Mouse (Mus musculus): Measurements from ENCODE around the gene Gm13290.
"Not testable (repeated sequence)": the region's sequence is repeated elsewhere in the genome, so short reads cannot be mapped to it uniquely, and the experiment has no call there.

Gm13290 gene

DNA sequence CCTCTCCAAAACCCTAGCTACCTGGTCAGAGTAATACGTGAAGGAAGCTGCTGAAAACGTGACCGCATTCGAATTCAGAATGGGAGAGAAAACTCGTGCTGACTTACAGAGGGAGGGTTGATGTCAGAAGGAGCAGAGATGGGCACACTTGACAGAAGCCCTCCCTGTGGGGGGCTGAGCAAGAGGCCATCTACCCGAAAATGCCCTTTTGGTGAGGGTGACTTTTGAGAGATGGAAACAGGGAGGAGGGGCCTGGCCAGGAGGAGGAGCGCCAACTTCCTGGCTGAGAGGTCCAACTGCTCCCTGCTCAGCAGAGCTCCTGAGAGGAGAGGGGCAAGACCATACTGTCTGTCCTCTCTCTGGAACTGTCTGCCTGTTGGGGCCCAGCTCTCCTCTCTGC lies 8.2 kb downstream of the Gm13290 start, which contains the start of gene Ifnz:
TSS of gene Ifnz (plus strand) at position 301 of the 400 bp plus-strand sequence.
- not testable (repeated sequence) for DNase-seq (ENCODE audit: low read depth, low spot score)

DNA sequence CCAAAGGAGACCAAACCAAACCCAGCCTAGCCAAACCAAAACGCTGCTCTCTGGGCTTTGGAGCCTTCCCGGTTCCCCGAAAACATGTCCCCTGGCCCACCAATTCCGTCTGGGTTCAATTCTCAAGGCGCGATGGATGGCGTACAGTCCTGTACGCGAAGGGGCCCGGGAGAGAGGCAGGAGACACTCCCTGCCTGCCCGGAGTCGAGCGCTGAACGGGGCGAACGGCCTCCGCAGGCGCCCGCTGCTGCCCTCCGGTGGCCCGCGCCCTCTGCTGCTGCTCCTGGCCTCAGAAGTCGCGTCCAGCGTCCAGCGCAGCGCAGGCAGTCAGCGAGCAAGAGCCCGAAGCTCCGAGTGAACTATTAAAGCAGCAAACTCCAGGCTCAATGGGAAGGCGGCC lies 8.7 kb downstream of the Gm13290 start:
- not testable (repeated sequence) for DNase-seq (ENCODE audit: low read depth, low spot score)

DNA sequence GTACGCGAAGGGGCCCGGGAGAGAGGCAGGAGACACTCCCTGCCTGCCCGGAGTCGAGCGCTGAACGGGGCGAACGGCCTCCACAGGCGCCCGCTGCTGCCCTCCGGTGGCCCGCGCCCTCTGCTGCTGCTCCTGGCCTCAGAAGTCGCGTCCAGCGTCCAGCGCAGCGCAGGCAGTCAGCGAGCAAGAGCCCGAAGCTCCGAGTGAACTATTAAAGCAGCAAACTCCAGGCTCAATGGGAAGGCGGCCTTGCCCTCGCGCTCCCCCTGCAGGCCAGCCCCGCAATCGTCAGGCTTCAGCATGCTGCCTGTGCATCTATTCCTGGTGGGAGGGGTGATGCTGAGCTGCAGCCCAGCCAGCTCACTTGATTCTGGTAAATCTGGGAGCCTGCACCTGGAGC lies 11.8 kb downstream of the Gm13290 start, which contains the start of gene Gm13276:
TSS of gene Gm13276 (plus strand) at position 301 of the 400 bp plus-strand sequence.
- not testable (repeated sequence) for DNase-seq (ENCODE audit: low read depth, low spot score)

DNA sequence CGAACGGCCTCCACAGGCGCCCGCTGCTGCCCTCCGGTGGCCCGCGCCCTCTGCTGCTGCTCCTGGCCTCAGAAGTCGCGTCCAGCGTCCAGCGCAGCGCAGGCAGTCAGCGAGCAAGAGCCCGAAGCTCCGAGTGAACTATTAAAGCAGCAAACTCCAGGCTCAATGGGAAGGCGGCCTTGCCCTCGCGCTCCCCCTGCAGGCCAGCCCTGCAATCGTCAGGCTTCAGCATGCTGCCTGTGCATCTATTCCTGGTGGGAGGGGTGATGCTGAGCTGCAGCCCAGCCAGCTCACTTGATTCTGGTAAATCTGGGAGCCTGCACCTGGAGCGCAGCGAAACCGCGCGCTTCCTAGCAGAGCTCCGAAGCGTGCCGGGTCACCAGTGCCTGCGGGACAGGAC lies 14.8 kb downstream of the Gm13290 start, which contains the start of gene Gm13277:
TSS of gene Gm13277 (plus strand) at position 231 of the 400 bp plus-strand sequence.
- not testable (repeated sequence) for DNase-seq (ENCODE audit: low read depth, low spot score)

DNA sequence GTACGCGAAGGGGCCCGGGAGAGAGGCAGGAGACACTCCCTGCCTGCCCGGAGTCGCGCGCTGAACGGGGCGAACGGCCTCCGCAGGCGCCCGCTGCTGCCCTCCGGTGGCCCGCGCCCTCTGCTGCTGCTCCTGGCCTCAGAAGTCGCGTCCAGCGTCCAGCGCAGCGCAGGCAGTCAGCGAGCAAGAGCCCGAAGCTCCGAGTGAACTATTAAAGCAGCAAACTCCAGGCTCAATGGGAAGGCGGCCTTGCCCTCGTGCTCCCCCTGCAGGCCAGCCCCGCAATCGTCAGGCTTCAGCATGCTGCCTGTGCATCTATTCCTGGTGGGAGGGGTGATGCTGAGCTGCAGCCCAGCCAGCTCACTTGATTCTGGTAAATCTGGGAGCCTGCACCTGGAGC lies 17.6 kb downstream of the Gm13290 start, which contains the start of gene Gm13278:
TSS of gene Gm13278 (plus strand) at position 301 of the 400 bp plus-strand sequence.
- not testable (repeated sequence) for DNase-seq (ENCODE audit: low read depth, low spot score)

DNA sequence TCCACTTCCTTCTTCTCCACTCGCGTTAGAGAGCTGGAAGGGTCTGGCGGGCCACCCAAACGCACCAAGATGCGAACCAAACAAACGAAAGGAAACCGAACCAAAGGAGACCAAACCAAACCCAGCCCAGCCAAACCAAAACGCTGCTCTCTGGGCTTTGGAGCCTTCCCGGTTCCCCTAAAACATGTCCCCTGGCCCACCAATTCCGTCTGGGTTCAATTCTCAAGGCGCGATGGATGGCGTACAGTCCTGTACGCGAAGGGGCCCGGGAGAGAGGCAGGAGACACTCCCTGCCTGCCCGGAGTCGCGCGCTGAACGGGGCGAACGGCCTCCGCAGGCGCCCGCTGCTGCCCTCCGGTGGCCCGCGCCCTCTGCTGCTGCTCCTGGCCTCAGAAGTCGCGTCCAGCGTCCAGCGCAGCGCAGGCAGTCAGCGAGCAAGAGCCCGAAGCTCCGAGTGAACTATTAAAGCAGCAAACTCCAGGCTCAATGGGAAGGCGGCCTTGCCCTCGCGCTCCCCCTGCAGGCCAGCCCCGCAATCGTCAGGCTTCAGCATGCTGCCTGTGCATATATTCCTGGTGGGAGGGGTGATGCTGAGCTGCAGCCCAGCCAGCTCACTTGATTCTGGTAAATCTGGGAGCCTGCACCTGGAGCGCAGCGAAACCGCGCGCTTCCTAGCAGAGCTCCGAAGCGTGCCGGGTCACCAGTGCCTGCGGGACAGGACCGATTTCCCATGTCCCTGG lies 20.5 kb downstream of the Gm13290 start, which contains the start of gene Gm13275:
TSS of gene Gm13275 (plus strand) at position 552 of the 740 bp plus-strand sequence.
- DNase-seq (ENCODE audit: low read depth, low spot score): not testable (repeated sequence)

DNA sequence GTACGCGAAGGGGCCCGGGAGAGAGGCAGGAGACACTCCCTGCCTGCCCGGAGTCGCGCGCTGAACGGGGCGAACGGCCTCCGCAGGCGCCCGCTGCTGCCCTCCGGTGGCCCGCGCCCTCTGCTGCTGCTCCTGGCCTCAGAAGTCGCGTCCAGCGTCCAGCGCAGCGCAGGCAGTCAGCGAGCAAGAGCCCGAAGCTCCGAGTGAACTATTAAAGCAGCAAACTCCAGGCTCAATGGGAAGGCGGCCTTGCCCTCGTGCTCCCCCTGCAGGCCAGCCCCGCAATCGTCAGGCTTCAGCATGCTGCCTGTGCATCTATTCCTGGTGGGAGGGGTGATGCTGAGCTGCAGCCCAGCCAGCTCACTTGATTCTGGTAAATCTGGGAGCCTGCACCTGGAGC lies 23.5 kb downstream of the Gm13290 start, which contains the start of gene Gm13279:
TSS of gene Gm13279 (plus strand) at position 301 of the 400 bp plus-strand sequence.
- not testable (repeated sequence) for DNase-seq (ENCODE audit: low read depth, low spot score)

DNA sequence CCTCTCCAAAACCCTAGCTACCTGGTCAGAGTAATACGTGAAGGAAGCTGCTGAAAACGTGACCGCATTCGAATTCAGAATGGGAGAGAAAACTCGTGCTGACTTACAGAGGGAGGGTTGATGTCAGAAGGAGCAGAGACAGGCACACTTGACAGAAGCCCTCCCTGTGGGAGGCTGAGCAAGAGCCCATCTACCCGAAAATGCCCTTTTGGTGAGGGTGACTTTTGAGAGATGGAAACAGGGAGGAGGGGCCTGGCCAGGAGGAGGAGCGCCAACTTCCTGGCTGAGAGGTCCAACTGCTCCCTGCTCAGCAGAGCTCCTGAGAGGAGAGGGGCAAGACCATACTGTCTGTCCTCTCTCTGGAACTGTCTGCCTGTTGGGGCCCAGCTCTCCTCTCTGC lies 25.7 kb downstream of the Gm13290 start, which contains the start of gene Gm13285:
TSS of gene Gm13285 (plus strand) at position 301 of the 400 bp plus-strand sequence.
- not testable (repeated sequence) for DNase-seq (ENCODE audit: low read depth, low spot score)

DNA sequence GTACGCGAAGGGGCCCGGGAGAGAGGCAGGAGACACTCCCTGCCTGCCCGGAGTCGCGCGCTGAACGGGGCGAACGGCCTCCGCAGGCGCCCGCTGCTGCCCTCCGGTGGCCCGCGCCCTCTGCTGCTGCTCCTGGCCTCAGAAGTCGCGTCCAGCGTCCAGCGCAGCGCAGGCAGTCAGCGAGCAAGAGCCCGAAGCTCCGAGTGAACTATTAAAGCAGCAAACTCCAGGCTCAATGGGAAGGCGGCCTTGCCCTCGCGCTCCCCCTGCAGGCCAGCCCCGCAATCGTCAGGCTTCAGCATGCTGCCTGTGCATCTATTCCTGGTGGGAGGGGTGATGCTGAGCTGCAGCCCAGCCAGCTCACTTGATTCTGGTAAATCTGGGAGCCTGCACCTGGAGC lies 29.3 kb downstream of the Gm13290 start, which contains the start of gene Gm13287:
TSS of gene Gm13287 (plus strand) at position 301 of the 400 bp plus-strand sequence.
- DNase-seq (ENCODE audit: low read depth, low spot score): not testable (repeated sequence)

DNA sequence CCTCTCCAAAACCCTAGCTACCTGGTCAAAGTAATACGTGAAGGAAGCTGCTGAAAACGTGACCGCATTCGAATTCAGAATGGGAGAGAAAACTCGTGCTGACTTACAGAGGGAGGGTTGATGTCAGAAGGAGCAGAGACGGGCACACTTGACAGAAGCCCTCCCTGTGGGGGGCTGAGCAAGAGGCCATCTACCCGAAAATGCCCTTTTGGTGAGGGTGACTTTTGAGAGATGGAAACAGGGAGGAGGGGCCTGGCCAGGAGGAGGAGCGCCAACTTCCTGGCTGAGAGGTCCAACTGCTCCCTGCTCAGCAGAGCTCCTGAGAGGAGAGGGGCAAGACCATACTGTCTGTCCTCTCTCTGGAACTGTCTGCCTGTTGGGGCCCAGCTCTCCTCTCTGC lies 31.6 kb downstream of the Gm13290 start, which contains the start of gene Gm13288:
TSS of gene Gm13288 (plus strand) at position 301 of the 400 bp plus-strand sequence.
- not testable (repeated sequence) for DNase-seq (ENCODE audit: low read depth, low spot score)

DNA sequence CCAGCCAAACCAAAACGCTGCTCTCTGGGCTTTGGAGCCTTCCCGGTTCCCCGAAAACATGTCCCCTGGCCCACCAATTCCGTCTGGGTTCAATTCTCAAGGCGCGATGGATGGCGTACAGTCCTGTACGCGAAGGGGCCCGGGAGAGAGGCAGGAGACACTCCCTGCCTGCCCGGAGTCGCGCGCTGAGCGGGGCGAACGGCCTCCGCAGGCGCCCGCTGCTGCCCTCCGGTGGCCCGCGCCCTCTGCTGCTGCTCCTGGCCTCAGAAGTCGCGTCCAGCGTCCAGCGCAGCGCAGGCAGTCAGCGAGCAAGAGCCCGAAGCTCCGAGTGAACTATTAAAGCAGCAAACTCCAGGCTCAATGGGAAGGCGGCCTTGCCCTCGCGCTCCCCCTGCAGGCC lies 32.1 kb downstream of the Gm13290 start:
- DNase-seq (ENCODE audit: low read depth, low spot score): not testable (repeated sequence)

DNA sequence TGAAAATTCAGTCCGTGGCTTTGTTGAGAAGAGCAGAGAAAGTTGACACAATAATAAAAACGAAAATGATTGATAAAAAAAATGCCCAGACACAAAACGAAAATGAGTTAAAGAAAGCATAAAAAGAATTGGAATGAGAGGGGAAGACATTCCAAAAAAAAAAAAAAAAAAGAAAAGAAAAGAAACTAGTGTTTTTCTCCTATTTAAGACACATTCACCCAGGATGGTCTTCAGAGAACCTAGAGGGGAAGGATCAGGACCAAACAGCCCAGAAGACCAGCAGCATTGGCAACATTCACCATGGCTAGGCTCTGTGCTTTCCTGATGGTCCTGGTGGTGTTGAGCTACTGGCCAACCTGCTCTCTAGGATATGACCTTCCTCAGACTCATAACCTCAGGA lies 42.3 kb downstream of the Gm13290 start, which contains the start of gene Ifna7:
TSS of gene Ifna7 (plus strand) at position 301 of the 400 bp plus-strand sequence.
- DNase-seq (ENCODE audit: low read depth, low spot score): no peak

DNA sequence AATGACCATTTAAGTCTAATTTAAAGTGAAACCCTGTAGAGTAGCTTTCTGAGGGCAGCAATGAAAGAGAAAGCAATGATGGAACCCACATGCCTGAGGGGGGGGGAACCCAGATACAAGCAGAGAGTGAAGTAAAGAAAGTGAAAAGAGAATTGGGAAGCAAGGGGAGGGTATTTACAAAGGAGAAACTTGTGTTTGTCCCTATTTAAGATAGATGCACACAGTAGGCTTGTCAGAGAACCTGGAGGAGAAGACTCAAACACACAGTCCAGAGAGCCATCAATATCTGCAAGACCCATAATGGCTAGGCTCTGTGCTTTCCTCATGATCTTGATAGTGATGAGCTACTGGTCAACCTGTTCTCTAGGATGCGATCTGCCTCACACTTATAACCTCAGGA lies 46.0 kb downstream of the Gm13290 start, which contains the start of gene Ifna11:
TSS of gene Ifna11 (plus strand) at position 301 of the 400 bp plus-strand sequence.
- no peak for DNase-seq (ENCODE audit: low read depth, low spot score)

DNA sequence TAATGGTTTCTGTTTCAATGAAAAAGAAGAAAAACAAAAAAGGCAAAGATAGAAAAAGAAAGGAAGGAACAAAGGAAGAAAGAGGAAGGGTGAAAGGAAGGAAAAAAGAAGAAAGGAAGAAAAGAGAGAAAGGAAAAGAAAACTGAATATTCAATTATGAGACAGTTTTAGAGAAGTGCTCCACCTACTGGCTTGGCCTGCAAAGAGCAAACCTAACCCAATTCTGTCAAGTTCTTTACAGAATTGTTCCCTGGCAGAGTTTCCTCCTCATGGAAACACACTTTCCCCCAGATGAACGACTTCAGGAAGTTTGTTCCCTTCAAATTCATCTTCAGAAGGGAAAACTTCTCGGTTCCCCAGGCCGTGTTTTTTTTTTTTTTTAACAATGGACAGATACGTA lies 49.4 kb downstream of the Gm13290 start:
- DNase-seq (ENCODE audit: low read depth, low spot score): peak; percentile 31
